Mouse (Mus musculus): Measurements from ENCODE around the gene Caln1.

The Caln1 gene

DNA sequence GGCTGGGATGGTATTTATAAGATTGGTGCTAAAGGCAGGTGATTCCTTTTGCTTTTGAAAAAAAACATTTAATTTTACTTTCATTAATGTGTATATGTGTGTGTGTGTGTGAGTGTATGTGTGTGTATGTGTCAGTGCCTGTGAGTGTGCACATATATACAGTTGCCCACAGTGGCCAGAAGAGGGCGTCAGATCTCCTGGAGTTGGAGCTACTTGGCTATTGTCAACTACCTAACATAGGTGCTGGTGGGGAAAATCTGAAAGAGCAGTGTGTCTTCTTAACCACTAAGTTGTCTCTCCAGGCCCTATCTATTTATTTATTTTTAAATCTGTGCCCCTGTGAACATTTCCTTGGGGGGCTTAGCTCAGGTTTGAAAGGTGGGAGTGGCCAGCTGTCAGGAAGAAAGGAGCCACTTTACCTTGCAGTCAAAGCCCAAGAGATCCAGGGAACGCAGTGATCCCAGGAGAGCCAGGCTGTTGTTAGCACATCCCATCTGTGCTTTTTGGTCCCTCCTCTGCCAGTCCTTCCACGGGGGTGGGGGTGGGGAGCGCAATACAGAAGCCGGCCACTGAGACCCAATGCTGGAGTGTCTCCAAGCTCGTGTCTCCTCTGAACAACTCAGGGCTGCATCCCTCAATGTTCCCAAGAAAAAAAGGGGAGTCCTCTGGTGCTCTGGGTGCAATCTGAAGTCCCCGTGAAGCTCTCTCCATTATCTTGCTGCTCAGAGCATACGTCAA lies 24.5 kb downstream of the Caln1 start:
- no peak for DNase-seq (ENCODE audit: extremely low read depth, low read depth)

DNA sequence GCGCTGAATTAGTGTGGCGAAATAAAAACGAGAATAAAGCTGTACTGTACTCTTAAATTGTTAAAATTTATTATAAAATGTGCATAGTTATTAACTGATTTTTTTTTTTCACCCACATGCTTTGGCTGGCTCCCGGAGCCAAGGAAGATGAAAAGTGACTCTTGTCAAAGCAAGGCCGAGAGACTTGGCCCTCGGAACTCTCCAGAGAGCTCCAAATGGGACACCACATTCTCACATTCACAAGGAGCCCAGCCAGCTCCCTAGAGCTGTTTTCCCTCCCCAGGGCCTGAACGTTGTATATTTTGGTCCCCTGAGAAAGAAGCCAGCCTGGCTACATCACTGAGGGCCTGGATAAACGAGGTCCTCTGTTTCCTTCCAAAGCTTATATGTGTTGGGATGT lies 25.1 kb downstream of the Caln1 start:
- no peak for DNase-seq (ENCODE audit: extremely low read depth, low read depth)

DNA sequence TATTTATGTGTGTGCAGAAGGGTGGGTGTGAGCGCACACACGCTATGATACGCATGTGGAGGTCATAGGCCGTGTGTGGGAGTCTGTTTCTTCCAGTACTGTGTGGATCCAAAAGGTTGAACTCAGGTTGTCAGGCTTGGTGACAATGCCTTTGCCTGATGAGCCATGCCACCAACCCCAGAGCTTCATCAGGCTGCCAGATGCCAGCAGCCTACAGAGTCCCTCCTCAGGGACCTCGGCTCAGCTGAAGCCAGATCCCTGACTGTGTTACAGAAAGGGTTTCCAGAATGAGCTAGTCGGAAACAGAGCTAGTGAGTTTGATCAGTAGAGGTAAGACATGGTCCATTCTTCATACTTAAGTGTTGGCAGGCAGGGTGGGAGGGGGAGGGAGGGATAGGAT lies 25.9 kb downstream of the Caln1 start:
- no peak for DNase-seq (ENCODE audit: extremely low read depth, low read depth)

DNA sequence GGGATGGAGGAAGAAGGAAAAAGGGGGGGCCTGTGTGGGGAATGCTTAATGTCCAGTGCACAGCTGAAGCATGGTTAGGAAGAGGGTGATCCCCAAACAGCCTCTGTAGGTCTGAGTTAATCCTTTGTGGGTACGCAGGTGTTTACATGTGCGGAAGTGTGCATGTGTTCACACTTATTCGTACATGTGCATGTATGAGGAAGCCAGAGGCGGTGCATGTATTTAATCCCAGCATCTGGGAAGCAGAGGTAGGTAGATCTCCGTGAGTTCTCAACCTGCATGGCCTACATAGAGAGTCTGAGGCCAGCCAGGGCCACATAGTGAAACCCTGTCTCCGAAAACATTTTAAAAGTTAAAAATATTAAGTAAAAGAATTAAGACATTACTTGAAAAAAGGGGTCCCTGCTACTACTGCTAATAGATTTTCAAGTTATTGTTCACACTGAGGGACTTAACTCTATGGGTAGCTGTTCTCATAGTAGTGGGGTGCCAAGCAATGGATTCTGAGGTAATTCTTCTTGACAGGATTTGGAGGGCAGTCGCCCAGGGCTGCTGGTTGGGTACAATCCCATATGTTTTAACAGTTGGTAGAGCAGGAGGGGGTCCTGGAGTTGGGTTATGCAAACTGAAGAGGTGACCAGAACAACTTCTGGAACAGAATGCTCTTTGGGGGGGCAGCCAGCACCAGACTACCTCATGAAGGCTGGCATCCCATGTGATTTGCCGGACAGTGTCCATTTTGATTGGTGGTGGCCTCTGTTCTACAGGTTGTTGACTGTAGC lies 31.1 kb downstream of the Caln1 start:
- DNase-seq (ENCODE audit: extremely low read depth, low read depth): no peak

DNA sequence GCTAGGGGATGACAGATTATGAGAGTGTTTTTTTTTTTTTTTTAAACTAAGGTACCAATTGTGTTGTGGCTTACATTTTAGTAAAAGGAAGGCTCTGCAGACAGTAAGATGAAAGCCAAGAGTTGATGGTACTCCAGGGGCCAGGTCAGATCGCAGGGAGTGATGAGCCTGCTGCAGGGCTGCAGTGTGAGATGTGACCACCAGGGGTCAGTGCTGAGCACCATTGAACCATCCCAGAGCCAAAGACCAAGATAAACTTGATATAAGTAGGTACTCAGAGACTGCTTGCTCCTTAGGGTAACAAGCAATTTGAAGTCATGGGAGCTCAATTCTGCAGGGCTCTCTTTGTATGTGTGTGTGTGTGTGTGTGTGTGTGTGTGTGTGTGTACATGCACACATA lies 35.9 kb downstream of the Caln1 start:
- no peak for DNase-seq (ENCODE audit: extremely low read depth, low read depth)

DNA sequence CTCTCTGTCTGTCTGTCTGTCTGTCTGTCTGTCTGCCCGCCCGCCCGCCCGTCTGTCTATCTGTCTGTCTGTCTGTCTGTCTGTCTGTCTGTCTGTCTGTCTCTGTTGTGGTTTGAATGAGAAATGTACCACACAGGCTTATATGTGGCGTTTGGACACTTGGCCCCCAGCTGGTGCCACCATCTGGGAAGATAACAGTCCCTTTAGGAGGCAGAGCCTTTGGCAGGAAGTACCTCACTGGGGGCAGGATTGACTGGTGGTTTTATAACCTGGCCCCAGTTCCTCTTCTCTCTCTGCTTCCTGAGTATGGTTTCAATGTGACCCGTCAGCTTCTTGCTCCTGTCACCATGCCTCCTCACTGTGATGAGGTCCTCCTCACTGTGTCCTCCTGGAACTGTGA lies 40.5 kb downstream of the Caln1 start:
- DNase-seq (ENCODE audit: extremely low read depth, low read depth): no peak

DNA sequence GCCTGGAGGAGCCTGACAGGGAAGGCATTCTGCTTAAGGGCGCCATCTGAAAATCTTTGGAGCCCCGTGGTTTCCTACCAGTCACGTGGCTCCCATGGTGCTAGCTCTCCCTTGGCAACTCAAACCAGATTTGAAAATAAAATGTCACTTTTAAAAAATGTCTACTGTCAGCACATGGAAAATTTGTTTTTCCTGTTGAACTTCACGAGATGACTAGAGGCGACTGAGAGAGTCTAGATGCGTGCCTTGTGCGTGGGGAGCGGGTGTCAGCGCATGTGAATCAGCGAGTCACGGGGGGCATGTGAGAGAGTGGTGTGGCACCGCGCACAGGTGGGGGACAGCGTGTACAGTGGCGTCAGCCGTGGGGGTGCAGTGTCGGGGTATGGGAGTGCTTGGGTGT lies 42.3 kb downstream of the Caln1 start:
- DNase-seq (ENCODE audit: extremely low read depth, low read depth): no peak

DNA sequence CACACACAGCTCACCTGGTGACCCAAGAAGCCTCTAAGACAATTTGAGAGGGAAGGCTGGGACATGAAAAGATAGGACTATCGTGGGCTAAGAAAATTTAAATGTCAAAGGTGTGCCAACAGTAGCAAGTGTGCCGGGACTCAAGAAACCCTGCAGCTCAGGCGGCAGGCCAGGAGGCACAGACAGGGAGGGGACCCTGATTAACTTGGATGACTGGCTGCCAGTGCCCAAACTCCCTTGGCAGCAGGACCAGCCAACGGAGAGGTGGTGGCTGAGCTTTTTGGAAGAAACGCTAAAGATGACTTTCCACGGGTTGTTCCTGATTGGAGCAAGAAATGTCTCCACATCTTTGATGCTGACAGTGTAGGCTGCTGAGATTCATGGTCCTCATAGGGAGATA lies 78.2 kb downstream of the Caln1 start:
- no peak for DNase-seq (ENCODE audit: extremely low read depth, low read depth)

DNA sequence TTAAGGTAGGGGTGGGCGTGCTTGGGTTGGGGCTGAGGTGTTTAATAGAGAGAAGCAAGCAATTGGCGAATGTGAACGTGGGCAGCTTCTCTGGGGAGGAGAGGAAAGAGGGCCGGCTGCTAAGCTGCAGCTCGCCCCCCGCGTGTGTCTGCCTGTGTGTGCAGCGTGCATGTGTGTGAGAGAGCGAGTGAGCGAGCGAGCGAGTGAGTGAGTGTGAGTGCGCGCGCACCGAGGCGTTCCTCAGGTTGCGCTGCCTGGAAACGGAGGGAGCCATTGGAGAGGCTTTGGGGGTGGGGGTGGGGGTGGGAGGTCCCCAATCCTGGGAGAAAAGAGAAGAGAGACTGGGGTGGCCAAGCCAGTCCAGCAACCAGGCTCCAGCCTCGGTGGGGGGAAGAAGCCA lies 79.2 kb downstream of the Caln1 start:
- DNase-seq (ENCODE audit: extremely low read depth, low read depth): no peak

DNA sequence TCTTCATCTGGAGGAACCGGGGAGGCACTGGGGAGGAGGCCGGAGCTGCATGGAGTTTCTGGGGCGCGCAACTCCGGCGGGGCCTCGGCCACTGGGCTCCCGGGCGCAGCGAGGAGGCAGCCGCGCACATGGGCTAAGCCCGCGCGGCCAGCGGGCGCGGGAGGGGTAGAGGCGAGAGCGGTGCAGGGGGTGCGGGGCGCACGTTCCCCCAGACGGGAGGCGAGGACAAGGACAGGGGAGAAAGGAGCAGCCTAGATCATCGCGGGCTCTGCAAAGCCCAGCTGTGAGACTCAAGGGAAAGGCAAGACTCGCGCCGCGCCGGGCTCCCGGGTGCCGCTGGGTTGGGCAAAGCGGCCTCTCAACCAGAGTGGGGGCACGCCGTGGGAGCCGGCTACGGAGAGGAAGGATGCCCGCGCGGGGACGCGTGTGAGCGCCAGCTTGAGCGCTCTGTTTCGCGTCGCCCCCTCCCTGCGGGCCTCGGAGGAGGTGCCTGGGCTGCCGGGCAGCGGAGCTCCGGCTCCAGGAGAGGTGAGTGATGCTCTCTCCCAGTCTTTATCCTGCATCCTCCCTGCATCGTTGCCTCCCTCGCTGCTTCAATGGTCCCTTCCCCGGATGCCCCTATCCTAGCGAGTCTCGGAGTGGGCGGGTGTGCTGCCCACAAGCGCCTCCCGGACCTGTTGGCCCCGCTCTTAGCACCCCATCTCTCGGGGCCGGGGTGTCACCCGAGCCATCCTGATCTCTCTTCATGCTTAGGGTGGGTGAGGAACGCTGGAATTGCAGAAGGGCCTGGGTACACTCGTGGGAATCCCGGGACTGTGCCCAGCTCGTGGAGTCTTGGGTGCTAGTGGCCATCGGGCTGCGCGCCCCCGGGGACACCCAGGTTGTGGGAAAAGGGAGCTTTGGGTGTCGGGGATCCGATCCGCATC lies 79.9 kb downstream of the Caln1 start:
- DNase-seq (ENCODE audit: extremely low read depth, low read depth): no peak

DNA sequence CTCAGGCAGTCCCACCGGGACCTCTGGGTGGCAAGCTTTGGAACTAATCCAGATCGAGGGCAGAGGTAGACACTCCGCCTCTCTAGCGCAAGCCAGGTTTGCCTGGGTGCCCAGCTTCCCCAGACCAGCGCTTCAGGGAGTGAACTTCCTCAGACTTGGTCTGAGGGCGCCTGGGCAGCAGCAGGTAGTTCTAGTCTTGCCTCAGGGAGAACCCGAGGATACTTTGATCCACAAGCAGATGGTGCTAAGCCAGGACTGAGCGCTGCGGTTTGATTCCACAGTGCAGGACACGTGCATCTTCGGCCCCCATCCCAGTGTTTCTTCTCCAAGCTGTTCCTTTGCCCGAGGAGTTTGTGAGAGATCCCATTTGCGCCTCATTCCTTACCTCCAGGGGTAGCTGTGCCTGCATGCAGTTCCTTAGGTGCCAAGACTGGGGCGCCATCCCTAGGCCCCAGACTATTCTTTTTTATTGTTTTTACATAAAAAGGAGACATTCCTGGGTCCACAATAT lies 80.8 kb downstream of the Caln1 start:
- no peak for DNase-seq (ENCODE audit: extremely low read depth, low read depth)

DNA sequence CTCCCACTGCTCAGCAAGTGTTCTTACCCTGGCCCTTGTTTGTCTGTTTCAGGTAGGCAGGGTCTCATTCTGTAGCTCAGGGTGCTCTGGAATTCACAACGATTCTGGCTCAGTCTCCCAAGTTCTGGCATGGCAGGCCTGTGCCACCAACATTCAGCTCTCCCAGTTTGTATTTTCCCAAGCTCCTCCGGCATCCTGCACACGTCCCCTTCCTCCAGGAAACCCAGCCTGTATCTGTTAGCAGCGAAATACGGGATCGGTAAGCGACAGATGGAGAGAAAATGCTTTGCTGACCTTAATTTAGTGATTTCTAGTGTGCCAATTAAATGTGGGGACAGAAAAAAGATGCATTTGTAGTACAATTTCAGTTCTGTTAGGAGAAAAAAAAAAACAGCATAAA lies 88.8 kb downstream of the Caln1 start:
- no peak for DNase-seq (ENCODE audit: extremely low read depth, low read depth)

DNA sequence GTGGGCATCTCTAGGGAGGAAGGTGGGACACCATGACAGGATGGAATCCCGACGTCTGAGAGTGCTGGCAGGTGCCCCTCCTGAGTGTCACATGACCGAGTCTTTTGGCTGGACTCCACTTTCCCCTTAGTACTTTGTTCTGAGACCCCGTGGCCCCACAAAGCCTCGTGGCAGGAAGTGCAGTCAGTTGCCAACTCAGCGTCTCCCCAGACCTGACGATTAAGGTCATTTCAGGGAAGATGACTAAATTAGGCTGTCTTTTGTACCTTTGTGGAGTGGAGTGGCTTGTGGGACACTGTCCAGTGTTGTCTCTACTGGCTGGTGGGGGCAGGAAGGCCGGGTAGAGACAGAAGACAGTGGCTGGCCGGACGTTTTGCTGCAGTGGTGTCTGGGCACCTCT lies 103.0 kb downstream of the Caln1 start:
- DNase-seq (ENCODE audit: extremely low read depth, low read depth): no peak

DNA sequence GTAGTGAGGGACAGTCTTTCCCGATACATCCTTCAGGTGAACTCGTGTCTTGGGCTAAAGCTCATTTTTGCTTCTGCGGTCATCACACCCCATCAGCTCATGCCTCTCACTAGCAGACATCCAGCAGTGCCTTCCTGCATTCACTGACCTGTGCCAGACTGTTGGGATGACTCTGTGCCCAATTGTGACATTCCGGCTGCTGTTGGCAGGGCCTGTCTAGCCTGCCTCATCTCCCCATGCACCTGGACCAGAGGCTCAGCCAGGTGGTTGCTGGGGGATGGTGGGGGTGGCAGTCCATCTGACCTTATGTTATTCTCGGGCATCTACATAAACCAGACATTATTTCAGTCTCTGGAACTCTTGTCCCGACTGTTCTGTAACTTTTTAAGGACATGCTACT lies 105.6 kb downstream of the Caln1 start:
- no peak for DNase-seq (ENCODE audit: extremely low read depth, low read depth)

DNA sequence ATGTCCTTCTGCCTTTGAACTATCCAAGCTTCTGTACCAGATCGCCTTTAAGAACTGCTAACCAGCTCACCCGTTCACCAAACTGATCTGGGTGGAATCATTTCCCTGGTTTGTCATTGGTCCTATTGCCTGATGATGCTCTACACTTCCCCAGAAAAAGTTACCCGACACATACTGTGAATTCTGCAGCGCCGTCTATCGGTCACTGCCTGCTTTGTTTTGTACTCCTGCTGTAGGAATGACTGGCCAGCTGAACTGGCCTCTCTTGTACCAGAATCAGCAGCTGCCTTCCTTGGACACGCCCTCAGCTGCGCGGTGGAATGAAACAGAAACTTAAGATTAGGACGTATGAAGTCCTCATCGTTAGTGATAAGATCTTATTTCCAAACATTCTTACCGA lies 107.5 kb downstream of the Caln1 start:
- no peak for DNase-seq (ENCODE audit: extremely low read depth, low read depth)

DNA sequence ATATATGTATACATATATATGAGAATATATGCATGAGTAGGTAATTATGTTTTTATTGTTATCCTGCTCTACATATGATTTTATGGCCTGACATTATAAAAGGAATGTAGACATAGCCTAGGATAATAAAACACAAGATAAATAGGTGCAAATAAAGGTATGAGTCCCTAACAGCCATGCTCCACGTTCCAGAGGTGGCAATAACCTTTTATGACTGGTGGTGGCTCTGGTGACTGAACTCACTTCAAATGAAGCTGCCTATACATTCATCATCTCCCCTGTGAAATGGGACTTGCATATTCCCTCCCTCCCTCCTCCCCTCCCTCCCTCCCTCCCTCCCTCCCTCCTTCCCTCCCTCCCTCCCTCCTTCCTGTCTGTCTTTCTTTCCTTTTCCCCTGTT lies 111.0 kb downstream of the Caln1 start:
- no peak for DNase-seq (ENCODE audit: extremely low read depth, low read depth)

DNA sequence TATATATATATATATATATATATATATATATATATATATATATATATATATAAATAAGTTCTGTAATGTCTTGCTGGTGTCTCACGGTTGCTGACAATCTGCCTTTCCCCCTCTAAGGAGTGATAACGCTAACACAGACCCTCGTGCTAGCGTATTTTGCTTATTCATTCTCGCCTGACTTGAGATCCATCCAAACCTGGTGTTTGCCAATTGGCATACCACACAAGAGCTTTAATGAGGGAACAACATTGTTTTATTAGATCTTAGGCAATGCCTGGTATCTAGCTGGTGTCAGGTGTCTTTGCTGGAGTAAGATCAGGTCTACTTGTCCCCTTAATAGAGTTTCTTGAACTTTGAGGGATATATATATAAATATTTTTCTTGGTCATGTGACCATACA lies 122.2 kb downstream of the Caln1 start:
- DNase-seq (ENCODE audit: extremely low read depth, low read depth): no peak

DNA sequence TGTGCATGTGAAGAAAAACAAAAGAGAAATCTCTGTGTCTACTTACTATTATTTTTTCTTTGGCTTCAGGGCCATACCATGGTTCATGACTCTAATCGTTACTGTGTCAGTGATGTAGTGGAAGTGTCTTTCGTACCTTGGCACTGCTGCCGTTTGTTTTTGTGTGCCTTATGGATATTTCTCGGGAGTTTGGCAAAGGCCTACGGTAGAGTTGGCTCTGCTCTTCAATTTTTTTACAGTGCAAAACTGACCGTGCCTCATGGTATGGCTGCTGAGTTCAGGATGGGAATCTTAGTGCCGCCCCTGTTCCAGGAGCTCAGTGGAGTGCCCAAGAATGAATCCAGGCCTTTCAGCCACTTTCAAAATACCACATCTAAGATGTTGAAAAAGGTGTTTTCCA lies 123.0 kb downstream of the Caln1 start:
- no peak for DNase-seq (ENCODE audit: extremely low read depth, low read depth)

DNA sequence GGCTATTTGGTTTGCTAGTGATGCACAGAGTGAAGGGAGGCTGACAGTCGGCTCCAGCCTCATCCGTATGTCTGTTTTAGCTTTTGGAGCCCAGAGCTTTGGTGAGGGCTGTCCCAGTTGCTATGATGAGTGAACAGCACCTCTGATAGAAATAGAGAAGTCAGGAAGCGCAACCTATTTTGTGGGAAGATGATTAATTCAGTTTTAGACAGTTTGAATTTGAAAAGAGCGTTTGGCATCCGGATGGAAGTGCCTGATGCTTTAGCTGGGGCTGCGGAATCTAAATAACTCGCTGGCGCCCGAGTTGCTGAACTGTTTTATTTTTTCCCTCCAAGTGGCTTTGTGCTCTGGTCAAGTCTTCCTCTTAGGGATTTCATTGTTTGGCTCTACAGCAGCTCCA lies 133.3 kb downstream of the Caln1 start:
- no peak for DNase-seq (ENCODE audit: extremely low read depth, low read depth)

DNA sequence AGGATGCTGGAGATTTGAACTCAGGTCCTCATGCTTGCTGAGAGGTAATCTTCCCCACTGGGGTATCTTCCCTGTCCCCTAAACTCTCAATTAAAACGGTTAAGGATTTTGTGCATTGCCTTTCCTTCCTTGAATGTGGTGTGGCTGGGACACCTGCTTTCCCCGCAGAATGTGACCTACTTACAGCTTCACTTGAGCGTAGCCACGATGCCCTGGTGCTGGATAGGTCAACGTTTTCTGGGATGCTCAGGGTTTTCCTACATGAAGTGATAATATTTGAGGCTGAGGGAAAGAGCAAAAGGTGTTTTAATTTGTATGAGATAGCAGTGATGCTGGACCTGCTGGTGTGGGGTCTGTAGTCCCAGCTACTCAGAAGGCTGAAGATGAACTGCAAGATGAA lies 135.6 kb downstream of the Caln1 start:
- DNase-seq (ENCODE audit: extremely low read depth, low read depth): no peak

DNA sequence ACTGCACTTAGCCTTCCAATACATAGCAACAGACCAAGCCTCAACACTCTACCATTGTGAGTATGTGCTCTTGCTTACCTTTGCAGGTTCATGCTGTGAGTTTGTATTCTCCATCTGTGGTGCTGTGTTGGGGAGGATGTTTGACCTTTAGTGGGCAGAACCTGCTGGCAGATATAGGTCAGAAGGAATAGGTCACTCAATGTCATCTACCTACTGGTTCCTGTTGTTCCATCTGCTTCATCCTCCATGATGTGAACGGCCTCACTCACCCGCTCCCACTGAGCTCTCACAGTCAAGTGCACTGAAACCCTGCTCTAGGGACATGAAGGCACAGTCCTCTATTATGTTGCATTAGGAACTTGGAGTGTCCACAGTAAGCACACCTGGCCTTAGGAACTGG lies 141.3 kb downstream of the Caln1 start:
- no peak for DNase-seq (ENCODE audit: extremely low read depth, low read depth)

DNA sequence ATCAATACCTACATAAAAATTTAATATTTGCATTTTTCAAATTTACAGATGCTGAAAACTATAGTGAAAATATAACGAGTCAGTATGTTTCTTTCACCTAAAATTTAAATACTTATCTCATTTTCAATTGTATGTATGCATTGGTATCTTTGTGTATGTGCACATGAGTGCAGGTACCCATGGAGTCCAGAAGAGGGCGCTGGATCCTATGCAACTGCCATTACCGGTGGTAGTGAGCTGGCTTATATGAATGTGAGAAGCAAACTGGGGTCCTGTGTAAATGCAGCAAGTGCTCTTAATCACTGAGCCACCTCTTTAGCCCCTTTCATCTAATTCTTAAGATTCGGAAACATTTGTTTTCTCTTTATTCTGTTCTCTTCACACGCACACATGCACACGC lies 146.1 kb downstream of the Caln1 start:
- no peak for DNase-seq (ENCODE audit: extremely low read depth, low read depth)
